Mouse (Mus musculus) Patski (cell line): ENCODE data around the gene Ufsp1. TPM values are rescaled to one million over a fixed set of nuclear protein-coding genes. Genes with fewer than 3 reads are reported as not detected.

Experiments used
- ATAC-seq: fragments of 100-300 bp; one replicate; pipeline ENCODE4 v1.8.0; 2021
- CTCF ChIA-PET: fragments of 350-600 bp; sonication (Branson Sonifier 250); formaldehyde crosslinking; loops from one replicate; lab custom pipeline; 2022; ENCODE audit warnings: inconsistent platforms; lab: Charles Lee
- POLR2A ChIA-PET: fragments of 350-600 bp; sonication (Branson Sonifier 250); formaldehyde crosslinking; loops from one replicate; lab custom pipeline; 2022; ENCODE audit warnings: antibody characterized with exemption, inconsistent platforms; lab: Charles Lee
- DNase-seq: peaks from one replicate; pipeline ENCODE4 v3.0.0-alpha.2; 2011; ENCODE audit warnings: low read depth, low spot score
- H3K27me3 ChIP-seq: fragments of 371-371 bp; one replicate; pipeline ENCODE4 v1.5.1; 2021
- CTCF ChIP-seq: fragments of 100-300 bp; IDR thresholded peaks from one replicate; pipeline ENCODE4 v1.5.1; 2021
- in situ Hi-C: fragments of 300-500 bp; cut with MboI; formaldehyde crosslinking; loops from 3 replicates; pipeline ENCODE4 v1.11.1; 2018; ENCODE audit warnings: low pct_unique_long_range_greater_than_20kb, mixed read lengths
- polyA plus RNA-seq: library from polyadenylated mRNA; unstranded; gene quantifications from one replicate; pipeline ENCODE4 v1.2.3, GENCODE M21; 2021

The Ufsp1 gene
- polyA plus RNA-seq, 1 experiment from 2014 or later, result 13.0 TPM

DNA sequence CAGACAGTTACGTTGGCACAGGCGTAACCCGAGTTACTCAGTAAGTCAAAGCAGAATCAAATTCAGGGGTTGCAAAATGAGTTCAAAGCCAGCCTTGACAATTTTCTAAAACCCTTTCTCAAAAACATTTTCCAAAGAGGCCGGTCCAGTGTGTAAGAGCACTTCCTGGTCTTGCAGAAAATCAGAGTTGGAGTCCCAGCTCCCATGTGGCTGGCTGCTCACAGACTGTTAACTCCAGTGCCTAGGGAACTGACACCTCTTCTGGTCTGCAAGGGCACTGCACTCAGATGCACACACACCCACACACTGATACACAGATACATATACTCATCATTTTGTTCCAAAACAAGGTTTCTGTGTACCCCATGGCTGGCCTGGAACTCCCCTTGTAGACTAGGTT lies 13.9 kb downstream of the Ufsp1 start:
- DNase-seq, result no peak
- ChIA-PET CTCF (interaction anchor here (1.4 kb wide), 1 partner anchor 25 kb away, joined by 3 read pairs; the partner anchor contains the start of gene Slc12a9), POLR2A (no interaction called here)
- H3K27me3 ChIP-seq, result no peaks in the 10 kb centered on the region
- TF ChIP-seq CTCF, result no peak
- no peak for ATAC-seq
- in situ Hi-C loops, result no loop called here

DNA sequence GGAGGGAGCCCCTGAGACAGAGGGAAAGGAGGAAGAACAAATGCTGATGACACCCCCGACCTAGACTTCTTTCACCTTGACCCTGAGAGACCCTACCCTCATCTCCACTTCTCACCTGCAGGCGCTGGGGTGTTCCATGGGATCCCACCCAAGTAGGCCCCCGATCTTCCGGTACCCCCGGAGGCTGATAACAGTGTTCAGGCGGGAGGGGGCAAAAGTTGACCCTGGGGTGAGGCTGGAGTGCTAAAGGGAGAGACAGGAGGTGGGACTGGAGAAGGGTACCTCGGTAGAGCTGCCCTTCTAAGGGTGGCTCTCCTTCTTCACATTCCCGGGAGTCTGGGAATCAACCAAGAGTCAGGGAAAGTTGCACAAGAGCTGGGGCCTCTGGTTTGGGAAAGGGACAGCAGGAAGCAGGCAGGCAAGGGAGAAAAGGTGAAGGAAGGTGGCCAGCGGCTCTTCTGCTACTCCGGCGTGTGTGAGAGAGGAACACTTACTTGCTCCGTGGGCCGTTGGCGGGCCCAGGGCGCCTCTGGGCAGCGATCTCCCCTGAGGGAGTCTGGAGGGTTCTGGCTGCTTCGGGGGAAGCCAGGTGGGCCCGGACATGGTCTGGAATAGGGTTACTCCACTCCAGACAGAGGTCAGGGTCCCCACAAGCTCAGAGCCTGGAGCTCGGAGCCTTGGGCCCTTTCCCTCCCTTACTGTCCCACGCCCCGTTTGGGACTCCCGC lies 19.2 kb downstream of the Ufsp1 start:
- ChIA-PET POLR2A (interaction anchor here (1.2 to 1.5 kb wide), 2 partner anchors 9 to 20 kb away, joined by 3 to 5 read pairs; no protein-coding TSS in a partner anchor), CTCF (interaction anchor here (0.9 kb wide), 1 partner anchor 20 kb away, joined by 3 read pairs; the partner anchor contains the start of gene Slc12a9)
- ATAC-seq (peak; percentile 32), DNase-seq (no peak)
- TF ChIP-seq CTCF, result no peak
- no peaks in the 10 kb centered on the region for H3K27me3 ChIP-seq
- in situ Hi-C loops, result no loop called here

DNA sequence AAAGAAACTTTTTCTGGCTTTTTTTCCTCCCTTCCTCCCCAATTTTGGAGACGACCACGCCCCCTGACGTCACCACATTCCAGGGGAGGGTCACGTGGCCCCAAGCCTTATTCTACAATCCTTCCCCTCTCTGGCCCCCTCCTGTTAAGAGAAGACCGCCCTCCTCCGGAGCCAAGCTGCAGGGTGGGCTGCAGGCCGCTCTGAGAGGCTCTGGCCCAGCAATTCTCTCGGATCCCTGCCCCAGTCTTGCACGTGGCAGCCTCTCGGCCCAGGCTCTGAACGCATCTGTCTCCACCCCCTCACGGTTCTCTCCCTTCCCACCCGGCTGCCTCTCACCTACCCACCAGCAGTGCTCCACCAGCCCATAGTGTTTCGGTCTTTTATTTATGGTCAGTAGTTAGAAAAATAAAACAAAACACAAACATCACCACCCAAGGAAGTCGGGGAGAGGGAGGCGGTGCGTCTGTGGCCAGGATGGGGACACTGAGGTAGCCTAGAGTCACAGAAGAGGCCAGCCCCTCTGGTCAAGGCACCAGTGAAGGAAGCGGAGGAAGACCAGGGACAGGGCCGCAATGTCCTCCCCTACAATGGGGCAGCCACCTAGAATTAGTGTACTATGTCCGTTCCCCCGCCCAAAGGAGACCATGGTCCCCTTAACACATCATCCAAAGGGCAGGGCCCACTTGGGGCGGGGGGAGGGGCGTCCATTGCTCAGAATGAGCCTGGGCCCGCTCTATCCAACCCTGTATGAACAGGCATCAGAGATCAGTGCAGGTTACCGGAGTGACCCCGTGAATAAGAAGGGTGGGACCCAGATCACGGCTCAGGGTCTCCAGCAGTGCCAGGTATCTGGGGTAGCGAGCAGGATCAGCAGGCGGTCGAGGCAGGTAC lies 20.0 kb downstream of the Ufsp1 start, which contains the start of gene Trip6:
TSS of gene Trip6 (minus strand) at position 212 of the 891 bp plus-strand sequence.
- no peaks in the 10 kb centered on the region for H3K27me3 ChIP-seq
- ChIA-PET CTCF (interaction anchor here (0.9 kb wide), 1 partner anchor 19 kb away, joined by 3 read pairs; the partner anchor contains the start of gene Slc12a9), POLR2A (interaction anchor here (1.2 to 1.5 kb wide), 2 partner anchors 10 to 20 kb away, joined by 3 to 5 read pairs; no protein-coding TSS in a partner anchor)
- ATAC-seq (peak; percentile 22), DNase-seq (no peak)
- in situ Hi-C loops, result no loop called here
- no peak for TF ChIP-seq CTCF

- in situ Hi-C loops, result no loop called here
- no peaks in the 10 kb centered on the region for H3K27me3 ChIP-seq
- ATAC-seq (no peak), DNase-seq (no peak)
- CTCF ChIA-PET, result no interaction called here
- POLR2A ChIA-PET, result interaction anchor here (1.2 kb wide), 1 partner anchor 21 kb away, joined by 3 read pairs; no protein-coding TSS in a partner anchor
- TF ChIP-seq CTCF, result no peak
Measured at GRCm38 (mm10) chr5:137315084-137315903, 20.9 kb downstream of the Ufsp1 start.

GRCm38 (mm10) chr5:137317361-137317760 lies 22.9 kb downstream of the Ufsp1 start:
- no peaks in the 10 kb centered on the region for H3K27me3 ChIP-seq
- in situ Hi-C loops, result no loop called here
- ChIA-PET CTCF (interaction anchor here (0.9 to 1.3 kb wide), 2 partner anchors 16 to 185 kb away, joined by 3 to 4 read pairs; partner anchors contain the start of genes Pop7 and Slc12a9), POLR2A (no interaction called here)
- TF ChIP-seq CTCF, result no peak
- ATAC-seq, result no peak
- DNase-seq, result no peak

DNA sequence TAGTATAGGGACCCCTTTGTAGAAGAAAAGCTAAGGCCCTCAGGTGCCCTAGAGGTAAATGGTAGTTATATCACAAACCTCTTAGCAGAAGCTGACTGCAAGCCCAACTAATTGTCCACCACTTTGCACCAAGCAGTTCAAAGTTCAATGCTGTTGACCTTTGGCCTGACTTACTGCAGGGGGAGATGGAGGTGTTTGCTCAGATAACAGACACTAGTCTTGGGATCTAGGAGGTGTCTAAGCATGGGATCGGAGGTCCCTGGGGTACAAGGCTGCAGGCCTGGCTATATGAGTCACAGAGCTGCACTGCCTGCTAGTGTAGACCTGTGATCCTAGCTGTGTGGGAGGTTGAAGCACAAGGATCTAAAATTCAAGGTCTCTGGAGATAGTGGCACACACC lies 24.1 kb downstream of the Ufsp1 start:
- DNase-seq (no peak), ATAC-seq (no peak)
- POLR2A ChIA-PET, result no interaction called here
- no peaks in the 10 kb centered on the region for H3K27me3 ChIP-seq
- in situ Hi-C loops, result no loop called here
- no peak for TF ChIP-seq CTCF
- CTCF ChIA-PET, result interaction anchor here (1.3 to 1.5 kb wide), 2 partner anchors 19 to 184 kb away, joined by 4 read pairs; partner anchors contain the start of gene Pop7

DNA sequence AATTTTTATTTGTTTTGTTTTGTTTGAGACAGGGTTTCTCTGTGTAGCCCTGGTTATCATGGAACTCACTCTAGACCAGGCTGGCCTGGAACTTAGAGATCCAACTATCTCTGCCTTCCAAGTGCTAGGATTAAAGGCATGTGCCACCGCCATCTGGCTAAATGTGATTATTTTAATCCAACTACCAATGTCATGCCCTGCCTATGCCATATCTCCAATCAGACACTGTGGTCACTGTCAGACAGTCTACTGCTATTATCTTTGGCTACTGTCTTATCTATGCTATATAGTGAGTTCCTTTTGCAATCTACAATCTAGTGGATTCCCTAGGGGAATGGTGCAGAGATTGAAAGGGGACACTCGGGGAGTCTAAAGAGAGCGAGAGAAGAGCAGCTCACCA lies 26.6 kb downstream of the Ufsp1 start:
- H3K27me3 ChIP-seq, result no peaks in the 10 kb centered on the region
- no peak for ATAC-seq
- ChIA-PET CTCF (no interaction called here), POLR2A (no interaction called here)
- in situ Hi-C loops, result no loop called here
- no peak for DNase-seq
- no peak for TF ChIP-seq CTCF

- no peak for DNase-seq
Measured at GRCm38 (mm10) chr5:137330910-137331309, 36.5 kb downstream of the Ufsp1 start.

DNA sequence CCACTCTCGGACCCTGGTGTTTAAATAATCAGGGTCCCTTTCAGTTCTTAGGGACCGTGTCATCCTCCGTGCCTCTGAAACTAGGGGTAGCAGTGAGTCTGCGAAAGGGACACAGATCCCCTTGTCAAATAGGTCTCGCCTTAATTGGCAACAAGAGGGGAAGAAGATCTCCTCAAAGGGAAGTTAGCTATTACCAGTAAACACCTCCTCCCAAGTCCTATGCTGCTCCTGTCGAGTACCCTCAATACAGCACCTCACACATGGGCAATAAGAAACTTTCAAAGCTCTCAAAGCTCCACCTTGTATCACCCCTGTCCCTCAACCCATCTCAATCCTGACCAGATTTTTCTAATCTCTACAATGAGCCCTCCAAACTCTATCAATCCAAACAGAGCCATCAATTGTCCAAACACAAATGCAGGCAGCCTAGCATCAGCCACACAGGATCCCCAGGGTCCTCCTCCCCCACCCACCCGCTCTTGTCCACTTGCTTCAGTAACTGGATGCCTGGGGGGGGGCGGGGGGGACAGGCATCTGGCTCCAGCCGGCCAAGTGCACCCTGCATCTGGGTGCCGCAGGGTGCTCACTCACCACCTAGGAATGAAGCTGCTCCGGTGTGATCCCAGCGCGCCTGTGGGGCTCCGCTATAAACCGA lies 38.6 kb downstream of the Ufsp1 start:
- TF ChIP-seq CTCF, result no peak
- POLR2A ChIA-PET, result interaction anchor here (0.9 to 2.2 kb wide), 3 partner anchors 17 to 28 kb away, joined by 3 to 6 read pairs (median 4); partner anchors contain the start of gene Ephb4
- in situ Hi-C loops, result loop anchor here (5.0 kb wide), 1 partner anchor 124 kb away; no protein-coding TSS in a partner anchor
- CTCF ChIA-PET, result interaction anchor here (0.7 to 2.0 kb wide), 13 partner anchors 11 to 135 kb away, joined by 3 to 12 read pairs (median 4); partner anchors contain the start of genes Srrt and Trip6
- no peak for ATAC-seq
- no peak for DNase-seq
- no peaks in the 10 kb centered on the region for H3K27me3 ChIP-seq

More at GRCm38 (mm10) chr5:137330910-137331309, 36.5 kb downstream of the Ufsp1 start:
- TF ChIP-seq CTCF, result no peak
- in situ Hi-C loops, result loop anchor here (5.0 kb wide), 1 partner anchor 126 kb away; no protein-coding TSS in a partner anchor
- ATAC-seq, result no peak
- CTCF ChIA-PET, result no interaction called here
- POLR2A ChIA-PET, result no interaction called here
- H3K27me3 ChIP-seq, result no peaks in the 10 kb centered on the region
